Mouse (Mus musculus) heart, adult 2 months (tissue): ENCODE data around the gene Aes.

Experiments used
- CTCF ChIP-seq: fragments of 200-600 bp; IDR thresholded peaks from 2 replicates; pipeline ENCODE4 v1.8.1; 2022; ENCODE audit warnings: antibody characterized with exemption, mild to moderate bottlenecking, moderate library complexity
- POLR2A ChIP-seq: fragments of 200-500 bp; IDR thresholded peaks from 2 replicates; pipeline ENCODE4 v1.6.1; 2011; ENCODE audit warnings: mild to moderate bottlenecking, low read depth, low read length, control low read depth; ENCODE audit not compliant: insufficient read depth

DNA sequence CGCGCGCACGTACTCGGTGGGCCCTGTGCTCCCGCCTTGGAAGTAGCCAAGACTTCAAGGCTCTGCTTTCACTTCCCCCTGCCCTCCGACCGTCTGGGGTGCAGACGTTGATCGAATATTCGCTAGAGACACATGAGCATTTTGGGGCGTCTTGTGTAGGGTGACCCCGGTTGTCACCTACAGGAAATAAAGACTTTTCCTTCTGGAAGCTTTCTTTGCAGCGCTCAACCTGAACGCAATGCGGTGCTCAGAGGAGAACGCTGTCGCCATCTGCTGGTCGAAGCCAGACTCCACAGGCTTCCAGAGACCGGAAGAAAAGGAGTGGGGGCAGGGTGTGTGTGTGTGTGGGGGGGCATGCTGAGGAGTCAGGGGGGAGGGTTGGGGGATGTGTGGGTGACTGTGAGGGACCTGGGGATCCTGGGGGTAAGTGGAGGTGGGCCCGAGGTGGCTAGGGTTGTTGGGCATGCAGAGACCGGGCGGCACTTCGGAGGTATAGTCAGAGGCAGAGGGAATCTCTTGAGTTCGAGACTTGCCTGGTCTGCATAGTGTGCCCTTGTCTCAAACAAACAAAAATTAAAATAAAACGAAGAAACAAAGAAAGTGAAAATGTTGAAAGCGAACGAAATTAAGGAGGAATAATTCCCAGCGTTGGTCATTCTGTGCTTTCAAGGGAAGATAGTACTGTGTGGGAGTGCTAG, 45.8 kb downstream of the Aes start:
- TF ChIP-seq CTCF (peak; percentile 72), POLR2A (no peak; the same call in 1 of the 2 replicates)
